Mouse (Mus musculus): Measurements from ENCODE around the gene Cyp4x1.

Gene Cyp4x1

GRCm38 (mm10) chr4:115056921-115057673, 77.0 kb downstream of the Cyp4x1 start:
- DNase-seq (ENCODE audit: low spot score), result peak; percentile 63

GRCm38 (mm10) chr4:115056371-115056920, 77.6 kb downstream of the Cyp4x1 start, which contains the start of gene Tal1:
Gene Tal1, plus strand, starts transcription at chr4:115056426.
- DNase-seq (ENCODE audit: low spot score), result peak; percentile 55

Measured in yolk sac, embryonic 10.5 days (tissue).